Mouse (Mus musculus) heart, embryonic 16.5 days (tissue): ENCODE data around the gene Cntn5. TPM values are rescaled to one million over a fixed set of nuclear protein-coding genes. Genes with fewer than 3 reads are reported as not detected.

ENCODE experiments used
- ATAC-seq: fragments of 200-750 bp; cut with Nextera tagmentation; replicated peaks from 2 replicates; pipeline ENCODE4 v1.8.0; 2017; ENCODE audit warnings: moderate number of reproducible peaks; ENCODE audit not compliant: insufficient read depth, low FRiP score; ENCODE audit errors: extremely low read depth
- H3K27ac ChIP-seq: fragments of 300-500 bp; sonication (generic); 2 replicates; pipeline ENCODE4 v1.5.1; 2014; ENCODE audit warnings: mild to moderate bottlenecking, low read length, control low read depth, moderate library complexity
- H3K27me3 ChIP-seq: fragments of 300-500 bp; sonication (generic); 2 replicates; pipeline ENCODE4 v1.6.1; 2014; ENCODE audit warnings: low read length, mixed read lengths; ENCODE audit not compliant: control insufficient read depth, insufficient read depth
- H3K36me3 ChIP-seq: fragments of 300-500 bp; sonication (generic); 2 replicates; pipeline ENCODE4 v1.6.1; 2014; ENCODE audit not compliant: control insufficient read depth, insufficient read depth
- H3K4me1 ChIP-seq: fragments of 300-500 bp; sonication (generic); 2 replicates; pipeline ENCODE4 v1.6.1; 2014; ENCODE audit warnings: low read length, mixed read lengths; ENCODE audit not compliant: control insufficient read depth, insufficient read depth
- H3K4me2 ChIP-seq: fragments of 300-500 bp; sonication (generic); 2 replicates; pipeline ENCODE4 v1.6.1; 2014; ENCODE audit warnings: low read depth, mild to moderate bottlenecking, control low read depth, low read length
- H3K4me3 ChIP-seq: fragments of 300-500 bp; sonication (generic); 2 replicates; pipeline ENCODE4 v1.5.1; 2014; ENCODE audit warnings: mild to moderate bottlenecking, control low read depth, low read length
- H3K9ac ChIP-seq: fragments of 300-500 bp; sonication (generic); 2 replicates; pipeline ENCODE4 v1.6.1; 2014; ENCODE audit warnings: low read length, control low read depth
- H3K9me3 ChIP-seq: fragments of 300-500 bp; sonication (generic); replicated peaks from 2 replicates; pipeline ENCODE4 v1.6.1; 2016; ENCODE audit warnings: low read length; ENCODE audit not compliant: control insufficient read depth
- WGBS: fragments of 180-500 bp; shearing (Covaris S2); extraction: QIAGEN DNeasy Blood & Tissue Kit; methylation state at CpG from one replicate; pipeline ENCODE4 v1.1.7; 2014; 5-methylcytosine and 5-hydroxymethylcytosine counted together
- polyA plus RNA-seq: library from polyadenylated mRNA; unstranded; fragments of >200 nt; fragmentation: Nextera tagmentation; extraction: Ambion mirVana; gene quantifications from 2 replicates; pipeline ENCODE4 v1.2.1, GENCODE M21; 2015

The Cntn5 gene
- polyA plus RNA-seq, 1 experiment from 2014 or later = 0.29 TPM

- H3K4me1 ChIP-seq = no peaks in the 10 kb centered on the region
- no peaks in the 10 kb centered on the region for H3K27me3 ChIP-seq
- H3K9me3 ChIP-seq = no peaks in the 10 kb centered on the region
- 40% methylated on average over 7 of the region's 7 CpGs for WGBS
- H3K27ac ChIP-seq = no peak overlapping the region
- no peak overlapping the region for H3K9ac ChIP-seq
- H3K4me2 ChIP-seq = no peak overlapping the region
- no peak for ATAC-seq
- H3K36me3 ChIP-seq = no peaks in the 10 kb centered on the region
- no peak overlapping the region for H3K4me3 ChIP-seq
Observed at GRCm38 (mm10) chr9:10400099-10400498, 504.5 kb downstream of the Cntn5 start.

DNA sequence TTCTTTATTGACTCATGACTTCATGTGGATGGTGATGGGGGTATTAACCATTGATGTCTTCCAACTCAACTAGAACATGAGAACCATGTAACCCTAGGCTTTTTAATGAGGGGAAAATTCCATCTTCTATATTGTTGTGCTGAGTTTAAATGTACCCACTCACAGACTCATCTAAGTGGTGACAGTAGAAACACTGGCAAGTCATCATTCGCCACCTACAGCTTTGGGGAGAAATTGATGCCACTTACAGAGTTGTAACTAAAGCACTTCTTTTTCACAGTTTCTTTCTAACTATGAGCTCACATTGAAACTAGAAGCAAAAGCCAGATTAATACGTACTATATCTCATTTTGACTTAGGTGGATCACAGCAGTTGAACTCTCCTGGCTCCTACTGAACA lies 514.7 kb downstream of the Cntn5 start:
- H3K9me3 ChIP-seq = no peaks in the 10 kb centered on the region
- no peak overlapping the region for H3K27ac ChIP-seq
- H3K27me3 ChIP-seq = no peaks in the 10 kb centered on the region
- no peak for ATAC-seq
- H3K9ac ChIP-seq = no peak overlapping the region
- H3K4me1 ChIP-seq = no peaks in the 10 kb centered on the region
- H3K4me2 ChIP-seq = no peak overlapping the region
- H3K36me3 ChIP-seq = no peaks in the 10 kb centered on the region
- H3K4me3 ChIP-seq = no peak overlapping the region
- 75% methylated on average over 2 of the region's 2 CpGs for WGBS

GRCm38 (mm10) chr9:10384455-10384854 lies 520.1 kb downstream of the Cntn5 start:
- no peak for ATAC-seq
- Histone ChIP-seq H3K9me3 (no peaks in the 10 kb centered on the region), H3K27me3 (no peaks in the 10 kb centered on the region), H3K4me2 (no peak overlapping the region), H3K9ac (no peak overlapping the region), H3K36me3 (no peaks in the 10 kb centered on the region), H3K27ac (no peak overlapping the region), H3K4me3 (no peak overlapping the region), H3K4me1 (no peaks in the 10 kb centered on the region)
- WGBS = 45% methylated on average over 1 of the region's 1 CpGs

DNA sequence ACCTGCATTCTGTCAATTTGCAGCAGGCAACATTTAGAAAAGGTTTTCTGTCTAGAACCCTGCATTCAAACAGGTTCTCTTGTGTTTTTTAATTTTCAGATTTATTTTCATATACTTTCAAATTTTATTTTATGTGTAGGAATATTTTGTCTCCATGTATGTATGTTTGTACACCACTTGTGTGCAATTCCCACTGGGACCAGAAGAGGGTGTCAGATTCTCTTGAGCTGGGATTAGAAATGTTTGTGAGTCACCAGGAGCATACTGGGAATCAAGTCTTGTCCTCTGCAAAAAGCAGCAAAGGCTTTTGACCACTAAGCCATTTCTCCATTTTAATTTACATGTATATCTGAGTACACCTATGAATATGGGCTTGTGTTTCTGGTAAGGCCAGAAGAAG lies 521.4 kb downstream of the Cntn5 start:
- Histone ChIP-seq H3K27me3 (no peaks in the 10 kb centered on the region), H3K4me3 (no peak overlapping the region), H3K27ac (no peak overlapping the region), H3K4me2 (no peak overlapping the region), H3K9ac (no peak overlapping the region), H3K36me3 (no peaks in the 10 kb centered on the region), H3K9me3 (no peaks in the 10 kb centered on the region), H3K4me1 (no peaks in the 10 kb centered on the region)
- ATAC-seq = no peak

GRCm38 (mm10) chr9:10381701-10382100 lies 522.9 kb downstream of the Cntn5 start:
- Histone ChIP-seq H3K4me3 (no peak overlapping the region), H3K9me3 (no peaks in the 10 kb centered on the region), H3K4me1 (no peaks in the 10 kb centered on the region), H3K36me3 (no peaks in the 10 kb centered on the region), H3K4me2 (no peak overlapping the region), H3K9ac (no peak overlapping the region), H3K27ac (no peak overlapping the region), H3K27me3 (no peaks in the 10 kb centered on the region)
- 85% methylated on average over 4 of the region's 4 CpGs for WGBS
- no peak for ATAC-seq

- no peak for ATAC-seq
Observed at GRCm38 (mm10) chr9:10376261-10376660, 528.3 kb downstream of the Cntn5 start.

DNA sequence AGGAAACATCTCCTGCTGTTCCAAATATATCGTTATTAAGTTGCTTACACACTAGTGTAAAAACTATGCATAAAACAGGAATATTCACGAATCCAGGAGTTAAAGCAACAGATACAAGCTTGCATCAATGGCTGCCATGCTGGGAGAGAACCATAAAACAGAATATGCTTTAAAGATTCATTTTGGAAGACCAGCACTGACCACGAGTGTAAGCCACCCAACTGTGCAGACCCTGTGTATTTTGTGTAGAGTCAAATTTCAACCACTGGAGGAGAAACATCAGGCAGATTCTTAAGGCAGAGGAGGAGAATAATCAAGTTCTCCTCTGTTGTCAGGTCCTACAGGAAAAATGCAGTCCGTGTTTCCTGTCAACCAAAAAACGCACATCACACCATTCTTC lies 535.6 kb downstream of the Cntn5 start:
- ATAC-seq = no peak
- H3K4me2 ChIP-seq = no peak overlapping the region
- no peak overlapping the region for H3K9ac ChIP-seq
- no peak overlapping the region for H3K27ac ChIP-seq
- no peak overlapping the region for H3K4me3 ChIP-seq
- no peaks in the 10 kb centered on the region for H3K9me3 ChIP-seq
- H3K27me3 ChIP-seq = no peaks in the 10 kb centered on the region
- H3K36me3 ChIP-seq = no peaks in the 10 kb centered on the region
- no peaks in the 10 kb centered on the region for H3K4me1 ChIP-seq
- WGBS = 62% methylated on average over 5 of the region's 5 CpGs

More at GRCm38 (mm10) chr9:10376261-10376660, 528.3 kb downstream of the Cntn5 start:
- Histone ChIP-seq H3K4me2 (no peak overlapping the region), H3K4me3 (no peak overlapping the region), H3K27me3 (no peaks in the 10 kb centered on the region), H3K27ac (no peak overlapping the region), H3K9me3 (0 out of 2 replicates have a peak, but pooled peaks cover 2% of the 10 kb centered on the region), H3K9ac (no peak overlapping the region), H3K36me3 (no peaks in the 10 kb centered on the region), H3K4me1 (no peaks in the 10 kb centered on the region)

GRCm38 (mm10) chr9:10368410-10368809 lies 536.2 kb downstream of the Cntn5 start:
- WGBS = 35% methylated on average over 1 of the region's 1 CpGs

GRCm38 (mm10) chr9:10366246-10366955 lies 538.2 kb downstream of the Cntn5 start:
- H3K4me2 ChIP-seq = no peak overlapping the region
- ATAC-seq = no peak

More at GRCm38 (mm10) chr9:10368410-10368809, 536.2 kb downstream of the Cntn5 start:
- ATAC-seq = no peak
- Histone ChIP-seq H3K27ac (no peak overlapping the region), H3K4me1 (no peaks in the 10 kb centered on the region), H3K9me3 (no peaks in the 10 kb centered on the region), H3K27me3 (no peaks in the 10 kb centered on the region), H3K36me3 (no peaks in the 10 kb centered on the region), H3K4me3 (no peak overlapping the region), H3K4me2 (no peak overlapping the region), H3K9ac (no peak overlapping the region)

More at GRCm38 (mm10) chr9:10366246-10366955, 538.2 kb downstream of the Cntn5 start:
- no peak overlapping the region for H3K27ac ChIP-seq
- no peaks in the 10 kb centered on the region for H3K27me3 ChIP-seq
- no peak overlapping the region for H3K9ac ChIP-seq
- H3K9me3 ChIP-seq = no peaks in the 10 kb centered on the region
- H3K4me1 ChIP-seq = no peaks in the 10 kb centered on the region
- WGBS = 59% methylated on average over 6 of the region's 6 CpGs
- H3K36me3 ChIP-seq = no peaks in the 10 kb centered on the region
- no peak overlapping the region for H3K4me3 ChIP-seq
